Mouse (Mus musculus): ENCODE measurements at regions not wholly inside any gene's neighbourhood (a gene's known extent, or its start where the extent isn't known, plus 50 kb on each side); places are given as distances from the start of the nearest gene placed in this dataset.

DNA sequence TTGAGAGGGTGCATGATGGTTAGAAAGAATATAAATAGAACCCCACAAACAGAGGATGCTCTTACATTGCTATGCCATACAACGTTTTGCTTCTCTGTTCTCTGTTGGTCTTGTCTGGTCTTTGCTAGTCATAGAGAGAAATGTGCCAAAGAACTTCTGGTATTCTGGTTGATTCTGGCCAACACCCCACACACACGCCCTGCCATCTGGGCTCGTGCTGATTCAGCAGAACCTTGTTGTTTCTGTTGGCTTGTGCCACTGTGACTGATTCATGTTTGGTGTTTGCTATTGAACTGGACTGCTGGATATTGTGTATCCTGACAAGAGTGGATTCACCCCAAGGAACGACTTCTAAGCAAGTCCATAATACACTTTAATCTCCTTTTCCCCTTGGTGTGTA lies 126.0 kb upstream of the Rasa1 start:
- H3K36me3 ChIP-seq (ENCODE audit: control insufficient read depth, insufficient read depth, low read length): no peaks in the 10 kb centered on the region
- no peak for TF ChIP-seq POLR2A (IDR thresholded peaks at IDR 0.05; ENCODE audit: control insufficient read depth, extremely low read depth, insufficient read depth, low read length, poor library complexity)
- no peak for TF ChIP-seq CTCF (IDR thresholded peaks at IDR 0.05; ENCODE audit: borderline replicate concordance, control insufficient read depth, extremely low read depth, insufficient read depth, low read length, poor library complexity)
- no peaks in the 10 kb centered on the region for H3K27me3 ChIP-seq (ENCODE audit: control insufficient read depth, insufficient read depth, low read length)
- no peak for DNase-seq
- WGBS: 91% methylated on average over 4 of the region's 4 CpGs
- no peak overlapping the region for H3K27ac ChIP-seq (ENCODE audit: control insufficient read depth, insufficient read depth, low read length)
- H3K4me1 ChIP-seq (replicated peaks; ENCODE audit: control insufficient read depth, insufficient read depth, low read length): no peaks in the 10 kb centered on the region
- H3K4me3 ChIP-seq (ENCODE audit: control insufficient read depth, insufficient read depth, low read length): no peak overlapping the region

- DNase-seq: no peak
- H3K36me3 ChIP-seq (ENCODE audit: control insufficient read depth, insufficient read depth, low read length): no peaks in the 10 kb centered on the region
- H3K4me1 ChIP-seq (replicated peaks; ENCODE audit: control insufficient read depth, insufficient read depth, low read length): no peaks in the 10 kb centered on the region
- 89% methylated on average over 3 of the region's 3 CpGs for WGBS
- no peak for TF ChIP-seq CTCF (IDR thresholded peaks at IDR 0.05; ENCODE audit: borderline replicate concordance, control insufficient read depth, extremely low read depth, insufficient read depth, low read length, poor library complexity)
- TF ChIP-seq POLR2A (IDR thresholded peaks at IDR 0.05; ENCODE audit: control insufficient read depth, extremely low read depth, insufficient read depth, low read length, poor library complexity): no peak
- no peak overlapping the region for H3K27ac ChIP-seq (ENCODE audit: control insufficient read depth, insufficient read depth, low read length)
- H3K4me3 ChIP-seq (ENCODE audit: control insufficient read depth, insufficient read depth, low read length): no peak overlapping the region
- no peaks in the 10 kb centered on the region for H3K27me3 ChIP-seq (ENCODE audit: control insufficient read depth, insufficient read depth, low read length)
Observed at GRCm38 (mm10) chr13:85411327-85411726, 122.4 kb upstream of the Rasa1 start.

GRCm38 (mm10) chr13:85398834-85399233 lies 109.9 kb upstream of the Rasa1 start:
- Histone ChIP-seq H3K36me3 (ENCODE audit: control insufficient read depth, insufficient read depth, low read length) (no peaks in the 10 kb centered on the region), H3K27ac (ENCODE audit: control insufficient read depth, insufficient read depth, low read length) (no peak overlapping the region), H3K4me3 (ENCODE audit: control insufficient read depth, insufficient read depth, low read length) (no peak overlapping the region), H3K27me3 (ENCODE audit: control insufficient read depth, insufficient read depth, low read length) (no peaks in the 10 kb centered on the region), H3K4me1 (replicated peaks; ENCODE audit: control insufficient read depth, insufficient read depth, low read length) (no peaks in the 10 kb centered on the region)
- 73% methylated on average over 5 of the region's 5 CpGs for WGBS
- DNase-seq: no peak
- TF ChIP-seq CTCF (IDR thresholded peaks at IDR 0.05; ENCODE audit: borderline replicate concordance, control insufficient read depth, extremely low read depth, insufficient read depth, low read length, poor library complexity) (no peak), POLR2A (IDR thresholded peaks at IDR 0.05; ENCODE audit: control insufficient read depth, extremely low read depth, insufficient read depth, low read length, poor library complexity) (no peak)

DNA sequence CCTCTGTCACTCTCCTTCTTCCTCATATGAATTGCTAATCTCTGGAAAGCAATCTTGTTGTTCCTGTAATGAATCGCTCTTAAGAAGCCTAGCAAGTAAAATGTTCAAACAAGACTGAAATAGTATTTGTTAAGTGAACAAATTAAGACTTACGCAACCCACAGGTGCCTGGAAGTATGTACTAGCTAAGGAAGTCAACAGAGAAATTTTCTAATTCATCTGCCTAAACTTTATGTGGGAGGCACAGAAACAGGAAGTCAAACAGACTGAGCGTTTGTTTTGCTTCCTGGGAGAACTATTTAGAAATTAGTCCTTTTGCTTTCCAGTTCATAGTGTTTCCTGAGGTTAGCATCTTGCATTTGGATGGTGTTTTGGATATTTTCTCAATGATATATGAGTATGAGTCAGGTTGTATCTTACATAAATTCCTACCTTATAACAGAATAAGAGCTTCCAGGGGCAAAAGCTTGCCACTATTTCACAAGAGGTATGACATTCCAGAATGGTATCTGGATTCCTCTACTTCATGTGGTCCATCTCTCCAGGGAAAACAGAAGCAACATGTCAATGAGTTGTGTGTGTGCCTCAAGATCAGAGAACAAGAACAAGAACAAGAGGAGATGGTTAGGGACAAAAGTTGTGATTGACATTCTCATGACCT lies 87.5 kb upstream of the Rasa1 start:
- 44% methylated on average over 3 of the region's 3 CpGs for WGBS
- no peaks in the 10 kb centered on the region for H3K27me3 ChIP-seq (ENCODE audit: control insufficient read depth, insufficient read depth, low read length)

DNA sequence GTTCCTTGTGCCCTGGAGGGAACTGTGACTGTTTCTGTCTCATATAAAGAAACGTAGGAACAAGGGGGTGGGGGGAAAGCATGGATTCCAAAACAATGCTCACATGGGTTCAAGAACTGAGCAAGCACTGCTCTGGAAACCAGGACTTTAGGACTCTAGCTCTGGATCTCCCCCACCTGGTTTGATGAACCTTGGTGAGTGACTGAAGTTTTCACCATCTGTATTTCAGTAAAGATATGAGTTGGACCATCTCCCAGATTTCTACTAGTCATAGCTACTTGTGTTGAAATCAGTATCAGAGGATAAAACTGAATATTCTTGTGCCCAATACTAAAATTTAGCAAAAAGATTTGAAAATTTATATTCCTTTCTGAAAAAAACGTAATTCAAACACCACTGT lies 70.7 kb upstream of the Rasa1 start:
- H3K27ac ChIP-seq (ENCODE audit: control insufficient read depth, insufficient read depth, low read length): no peak overlapping the region
- no peak overlapping the region for H3K4me3 ChIP-seq (ENCODE audit: control insufficient read depth, insufficient read depth, low read length)
- H3K27me3 ChIP-seq (ENCODE audit: control insufficient read depth, insufficient read depth, low read length): no peaks in the 10 kb centered on the region
- H3K4me1 ChIP-seq (replicated peaks; ENCODE audit: control insufficient read depth, insufficient read depth, low read length): no peaks in the 10 kb centered on the region
- TF ChIP-seq CTCF (IDR thresholded peaks at IDR 0.05; ENCODE audit: borderline replicate concordance, control insufficient read depth, extremely low read depth, insufficient read depth, low read length, poor library complexity): no peak
- TF ChIP-seq POLR2A (IDR thresholded peaks at IDR 0.05; ENCODE audit: control insufficient read depth, extremely low read depth, insufficient read depth, low read length, poor library complexity): no peak
- 94% methylated on average over 2 of the region's 2 CpGs for WGBS
- no peak for DNase-seq
- H3K36me3 ChIP-seq (ENCODE audit: control insufficient read depth, insufficient read depth, low read length): no peaks in the 10 kb centered on the region

More for the DNA sequence above, 87.5 kb upstream of the Rasa1 start:
- Histone ChIP-seq H3K4me1 (replicated peaks; ENCODE audit: control insufficient read depth, insufficient read depth, low read length) (no peaks in the 10 kb centered on the region), H3K36me3 (ENCODE audit: control insufficient read depth, insufficient read depth, low read length) (no peaks in the 10 kb centered on the region), H3K27ac (ENCODE audit: control insufficient read depth, insufficient read depth, low read length) (no peak overlapping the region), H3K4me3 (ENCODE audit: control insufficient read depth, insufficient read depth, low read length) (no peak overlapping the region)
- no peak for TF ChIP-seq POLR2A (IDR thresholded peaks at IDR 0.05; ENCODE audit: control insufficient read depth, extremely low read depth, insufficient read depth, low read length, poor library complexity)
- no peak for DNase-seq

GRCm38 (mm10) chr13:85359143-85359542 lies 70.2 kb upstream of the Rasa1 start:
- WGBS: 84% methylated on average over 6 of the region's 6 CpGs
- DNase-seq: no peak
- Histone ChIP-seq H3K4me1 (replicated peaks; ENCODE audit: control insufficient read depth, insufficient read depth, low read length) (no peaks in the 10 kb centered on the region), H3K4me3 (ENCODE audit: control insufficient read depth, insufficient read depth, low read length) (no peak overlapping the region), H3K27ac (ENCODE audit: control insufficient read depth, insufficient read depth, low read length) (no peak overlapping the region), H3K27me3 (ENCODE audit: control insufficient read depth, insufficient read depth, low read length) (no peaks in the 10 kb centered on the region), H3K36me3 (ENCODE audit: control insufficient read depth, insufficient read depth, low read length) (no peaks in the 10 kb centered on the region)
- no peak for TF ChIP-seq POLR2A (IDR thresholded peaks at IDR 0.05; ENCODE audit: control insufficient read depth, extremely low read depth, insufficient read depth, low read length, poor library complexity)
- TF ChIP-seq CTCF (IDR thresholded peaks at IDR 0.05; ENCODE audit: borderline replicate concordance, control insufficient read depth, extremely low read depth, insufficient read depth, low read length, poor library complexity): no peak

- no peaks in the 10 kb centered on the region for H3K4me1 ChIP-seq (replicated peaks; ENCODE audit: control insufficient read depth, insufficient read depth, low read length)
- 92% methylated on average over 3 of the region's 3 CpGs for WGBS
- no peak for DNase-seq
- no peaks in the 10 kb centered on the region for H3K36me3 ChIP-seq (ENCODE audit: control insufficient read depth, insufficient read depth, low read length)
- no peak for TF ChIP-seq POLR2A (IDR thresholded peaks at IDR 0.05; ENCODE audit: control insufficient read depth, extremely low read depth, insufficient read depth, low read length, poor library complexity)
- no peak for TF ChIP-seq CTCF (IDR thresholded peaks at IDR 0.05; ENCODE audit: borderline replicate concordance, control insufficient read depth, extremely low read depth, insufficient read depth, low read length, poor library complexity)
- no peaks in the 10 kb centered on the region for H3K27me3 ChIP-seq (ENCODE audit: control insufficient read depth, insufficient read depth, low read length)
- no peak overlapping the region for H3K4me3 ChIP-seq (ENCODE audit: control insufficient read depth, insufficient read depth, low read length)
- H3K27ac ChIP-seq (ENCODE audit: control insufficient read depth, insufficient read depth, low read length): no peak overlapping the region
Observed at GRCm38 (mm10) chr13:85352061-85352460, 63.1 kb upstream of the Rasa1 start.

All from thymus, adult 2 months (tissue).